Mouse (Mus musculus) layer of hippocampus, adult 2 months (tissue): ENCODE results near the gene Kif26b. TPM values are rescaled to one million over a fixed set of nuclear protein-coding genes. Genes with fewer than 3 reads are reported as not detected.

Experiments
- DNase-seq, 2 experiments: peaks; one replicate each; pipeline ENCODE4 v3.0.0; 2022; ENCODE audit warnings: low spot score in 2 of 2
- H3K27ac ChIP-seq: fragments of 200-600 bp; 2 replicates; pipeline ENCODE4 v1.8.1; 2022
- H3K4me3 ChIP-seq: fragments of 200-600 bp; 2 replicates; pipeline ENCODE4 v1.8.1; 2022; ENCODE audit warnings: mild to moderate bottlenecking
- CTCF ChIP-seq: fragments of 200-600 bp; conservative IDR thresholded peaks from 2 replicates; pipeline ENCODE4 v1.8.1; 2022; ENCODE audit warnings: antibody characterized with exemption, mild to moderate bottlenecking, moderate library complexity
- total RNA-seq, 2 experiments: library from RNA; stranded (reverse); gene quantifications; 2 replicates each; pipeline ENCODE4 v1.2.3; 2021

Gene Kif26b
- total RNA-seq, 2 experiments from 2014 or later, result 21.3 to 23.8 TPM

GRCm38 (mm10) chr1:178893229-178894080, 364.5 kb downstream of the Kif26b start:
- Histone ChIP-seq H3K27ac (no peak overlapping the region), H3K4me3 (no peak overlapping the region)
- peak; percentile 35 for TF ChIP-seq CTCF
- no peak for DNase-seq

- no peak overlapping the region for H3K4me3 ChIP-seq
- no peak for TF ChIP-seq CTCF
- DNase-seq, result no peak
- H3K27ac ChIP-seq, result no peak overlapping the region
Measured at GRCm38 (mm10) chr1:178894081-178894401, 365.1 kb downstream of the Kif26b start.

- DNase-seq, result no peak
- Histone ChIP-seq H3K4me3 (no peak overlapping the region), H3K27ac (no peak overlapping the region)
- TF ChIP-seq CTCF, result no peak
Measured at GRCm38 (mm10) chr1:178895674-178896073, 366.7 kb downstream of the Kif26b start.

GRCm38 (mm10) chr1:178910951-178911350, 382.0 kb downstream of the Kif26b start:
- no peak for DNase-seq
- Histone ChIP-seq H3K27ac (no peak overlapping the region), H3K4me3 (no peak overlapping the region)
- TF ChIP-seq CTCF, result no peak

GRCm38 (mm10) chr1:178912936-178913716, 384.2 kb downstream of the Kif26b start:
- TF ChIP-seq CTCF, result no peak
- Histone ChIP-seq H3K27ac (no peak overlapping the region), H3K4me3 (no peak overlapping the region)
- DNase-seq, result no peak

GRCm38 (mm10) chr1:178915056-178915455, 386.1 kb downstream of the Kif26b start:
- no peak for TF ChIP-seq CTCF
- no peak for DNase-seq
- H3K4me3 ChIP-seq, result no peak overlapping the region
- no peak overlapping the region for H3K27ac ChIP-seq

GRCm38 (mm10) chr1:178917194-178917902, 388.4 kb downstream of the Kif26b start:
- no peak for DNase-seq
- no peak for TF ChIP-seq CTCF
- H3K4me3 ChIP-seq, result no peak overlapping the region
- no peak overlapping the region for H3K27ac ChIP-seq

GRCm38 (mm10) chr1:178924492-178925183, 395.7 kb downstream of the Kif26b start:
- no peak for TF ChIP-seq CTCF

GRCm38 (mm10) chr1:178929531-178929930, 400.6 kb downstream of the Kif26b start:
- Histone ChIP-seq H3K4me3 (no peak overlapping the region), H3K27ac (no peak overlapping the region)
- no peak for TF ChIP-seq CTCF
- DNase-seq, result no peak

More at GRCm38 (mm10) chr1:178924492-178925183, 395.7 kb downstream of the Kif26b start:
- DNase-seq, result no peak
- Histone ChIP-seq H3K27ac (no peak overlapping the region), H3K4me3 (no peak overlapping the region)

- Histone ChIP-seq H3K27ac (no peak overlapping the region), H3K4me3 (no peak overlapping the region)
- no peak for TF ChIP-seq CTCF
- DNase-seq, result no peak
Measured at GRCm38 (mm10) chr1:178933953-178934637, 405.2 kb downstream of the Kif26b start.

- no peak for DNase-seq
- no peak overlapping the region for H3K4me3 ChIP-seq
- no peak overlapping the region for H3K27ac ChIP-seq
- TF ChIP-seq CTCF, result no peak
Measured at GRCm38 (mm10) chr1:178936457-178936856, 407.5 kb downstream of the Kif26b start.

- no peak for TF ChIP-seq CTCF
- no peak for DNase-seq
- no peak overlapping the region for H3K4me3 ChIP-seq
- H3K27ac ChIP-seq, result no peak overlapping the region
Measured at GRCm38 (mm10) chr1:178936976-178937375, 408.1 kb downstream of the Kif26b start.
